Mouse (Mus musculus) heart, adult 2 months (tissue): ENCODE data around the gene Zfp146. TPM values are rescaled to one million over a fixed set of nuclear protein-coding genes. Genes with fewer than 3 reads are reported as not detected.

Source experiments
- DNase-seq, 2 experiments: peaks; one replicate each; pipeline ENCODE4 v3.0.0; 2021
- H3K27ac ChIP-seq: fragments of 200-600 bp; 2 replicates; pipeline ENCODE4 v1.8.1; 2022
- H3K27me3 ChIP-seq: fragments of 200-500 bp; 2 replicates; pipeline ENCODE4 v1.6.1; 2012; ENCODE audit warnings: mild to moderate bottlenecking, low read length, inconsistent platforms, mixed read lengths; ENCODE audit not compliant: control insufficient read depth, insufficient read depth
- H3K36me3 ChIP-seq: fragments of 200-500 bp; 2 replicates; pipeline ENCODE4 v1.6.1; 2012; ENCODE audit warnings: low read length, inconsistent platforms; ENCODE audit not compliant: control insufficient read depth, insufficient read depth
- H3K4me1 ChIP-seq: fragments of 200-500 bp; 2 replicates; pipeline ENCODE4 v1.6.1; 2011; ENCODE audit warnings: low read length; ENCODE audit not compliant: control insufficient read depth, insufficient read depth
- H3K4me3 ChIP-seq: fragments of 200-600 bp; 2 replicates; pipeline ENCODE4 v1.8.1; 2022
- H3K79me2 ChIP-seq: fragments of 200-500 bp; replicated peaks from 2 replicates; pipeline ENCODE4 v1.6.1; 2012; ENCODE audit warnings: mild to moderate bottlenecking, inconsistent platforms, low read length, moderate library complexity, mixed read lengths; ENCODE audit not compliant: control insufficient read depth, insufficient read depth
- H3K9ac ChIP-seq: fragments of 200-500 bp; 2 replicates; pipeline ENCODE4 v1.6.1; 2012; ENCODE audit warnings: low read depth, mild to moderate bottlenecking, control low read depth, inconsistent platforms, low read length, mixed read lengths
- CTCF ChIP-seq: fragments of 200-600 bp; IDR thresholded peaks from 2 replicates; pipeline ENCODE4 v1.8.1; 2022; ENCODE audit warnings: antibody characterized with exemption, mild to moderate bottlenecking, moderate library complexity
- EP300 ChIP-seq: fragments of 200-500 bp; IDR thresholded peaks from 2 replicates; pipeline ENCODE4 v1.6.1; 2011; ENCODE audit warnings: low read depth, low read length, control low read depth; ENCODE audit not compliant: insufficient read depth
- POLR2A ChIP-seq: fragments of 200-500 bp; IDR thresholded peaks from 2 replicates; pipeline ENCODE4 v1.6.1; 2011; ENCODE audit warnings: mild to moderate bottlenecking, low read depth, low read length, control low read depth; ENCODE audit not compliant: insufficient read depth
- WGBS: fragments of 180-500 bp; shearing (Covaris S2); methylation state at CpG from one replicate; pipeline ENCODE4 v1.1.7; 2018; 5-methylcytosine and 5-hydroxymethylcytosine counted together
- intact Hi-C: fragments of 180-260 bp; cut with DNase I; formaldehyde crosslinking; loops from one replicate; pipeline ENCODE4 v1.15.1; 2025
- polyA plus RNA-seq: library from polyadenylated mRNA; depleted of rRNA; stranded (reverse); fragments of >200 nt; gene quantifications from 2 replicates; pipeline ENCODE4 v1.2.3, GENCODE M21; 2012
- total RNA-seq, 2 experiments: library from RNA; stranded (reverse); gene quantifications; 2 replicates each; pipeline ENCODE4 v1.2.3; 2021

The Zfp146 gene
- total and polyA plus RNA-seq, 3 experiments, result 11.0 to 29.8 (median 29.8) TPM

DNA sequence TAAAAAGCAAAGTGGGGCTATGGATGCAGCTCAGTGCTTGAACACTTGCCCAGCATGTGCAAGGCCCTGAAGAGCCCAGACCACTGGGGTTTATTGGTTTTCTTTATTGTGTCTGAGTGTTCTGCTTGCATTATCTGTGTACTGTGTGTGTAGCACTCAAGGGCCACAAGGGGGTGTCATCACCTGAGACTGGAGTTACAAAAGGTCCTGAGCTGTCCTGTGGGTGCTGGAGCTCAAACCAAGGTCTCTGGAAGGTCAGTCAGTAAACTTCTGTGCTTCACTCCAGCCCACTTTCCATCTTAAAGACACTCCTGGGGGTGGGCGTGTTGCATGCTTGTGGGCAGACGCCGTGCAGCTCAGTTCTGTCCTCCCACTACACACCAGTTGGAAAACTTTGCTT is 14.0 kb downstream of the Zfp146 start:
- Histone ChIP-seq H3K27ac (no peak overlapping the region), H3K27me3 (no peaks in the 10 kb centered on the region), H3K79me2 (no peaks in the 10 kb centered on the region), H3K4me1 (no peaks in the 10 kb centered on the region), H3K36me3 (no peaks in the 10 kb centered on the region; the same call in 1 of the 2 replicates), H3K4me3 (no peak overlapping the region), H3K9ac (no peak overlapping the region)
- intact Hi-C loops, result no loop called here
- WGBS, result 93% methylated on average over 3 of the region's 3 CpGs
- DNase-seq, result no peak
- TF ChIP-seq EP300, result no peak
- TF ChIP-seq CTCF, result no peak
- TF ChIP-seq POLR2A, result no peak

DNA sequence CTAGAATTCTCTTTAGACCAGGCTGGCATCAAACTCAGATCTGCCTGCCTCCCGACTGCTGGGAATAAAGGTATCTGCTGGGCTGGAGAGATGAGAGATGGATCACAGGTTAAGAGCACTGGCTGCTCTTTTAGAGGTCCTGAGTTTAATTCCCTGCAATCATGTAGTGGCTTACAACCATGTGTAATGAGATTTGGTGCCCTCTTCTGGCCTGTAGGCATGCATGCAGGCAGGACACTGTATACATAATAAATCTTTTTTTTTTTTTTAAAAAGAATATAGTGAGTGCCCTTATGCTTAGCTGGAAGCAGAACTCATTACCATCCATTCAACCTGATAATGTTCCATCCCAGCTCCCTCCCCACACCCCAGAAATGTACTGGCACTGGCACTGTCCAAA is 15.5 kb downstream of the Zfp146 start:
- H3K9ac ChIP-seq, result no peak overlapping the region
- H3K4me1 ChIP-seq, result no peaks in the 10 kb centered on the region
- WGBS, result 94% methylated on average over 1 of the region's 1 CpGs
- no peak overlapping the region for H3K27ac ChIP-seq
- DNase-seq, result no peak
- intact Hi-C loops, result no loop called here
- H3K79me2 ChIP-seq, result no peaks in the 10 kb centered on the region
- no peak overlapping the region for H3K4me3 ChIP-seq
- no peaks in the 10 kb centered on the region for H3K36me3 ChIP-seq
- TF ChIP-seq POLR2A (no peak), CTCF (peak; percentile 12; the same call in 1 of the 2 replicates)
- no peaks in the 10 kb centered on the region for H3K27me3 ChIP-seq

DNA sequence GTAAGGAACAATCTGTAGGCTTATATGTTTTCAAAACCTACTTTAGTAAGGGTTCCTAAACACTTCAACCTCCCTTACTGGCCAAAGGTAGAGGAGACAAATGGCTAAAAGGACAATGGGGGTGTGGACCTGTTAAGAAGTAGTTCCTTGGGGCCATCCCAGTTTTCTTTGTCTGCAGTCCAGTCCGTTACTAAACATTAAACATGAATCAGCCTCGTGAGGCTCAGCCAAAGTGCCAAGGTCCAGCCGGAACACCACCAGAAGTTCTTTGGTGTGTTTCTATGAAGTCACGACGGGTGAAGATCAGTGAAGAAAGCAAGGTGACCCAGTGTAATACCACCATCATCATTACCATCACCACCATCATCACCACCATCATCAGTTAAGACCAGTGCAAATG is 22.5 kb downstream of the Zfp146 start:
- intact Hi-C loops, result no loop called here
- H3K9ac ChIP-seq, result no peak overlapping the region
- H3K27me3 ChIP-seq, result no peaks in the 10 kb centered on the region
- DNase-seq, result no peak
- no peaks in the 10 kb centered on the region for H3K79me2 ChIP-seq
- no peaks in the 10 kb centered on the region for H3K4me1 ChIP-seq
- H3K36me3 ChIP-seq, result no peaks in the 10 kb centered on the region
- 97% methylated on average over 5 of the region's 5 CpGs for WGBS
- no peak for TF ChIP-seq CTCF
- TF ChIP-seq EP300, result no peak
- no peak for TF ChIP-seq POLR2A
- H3K27ac ChIP-seq, result no peak overlapping the region
- no peak overlapping the region for H3K4me3 ChIP-seq

DNA sequence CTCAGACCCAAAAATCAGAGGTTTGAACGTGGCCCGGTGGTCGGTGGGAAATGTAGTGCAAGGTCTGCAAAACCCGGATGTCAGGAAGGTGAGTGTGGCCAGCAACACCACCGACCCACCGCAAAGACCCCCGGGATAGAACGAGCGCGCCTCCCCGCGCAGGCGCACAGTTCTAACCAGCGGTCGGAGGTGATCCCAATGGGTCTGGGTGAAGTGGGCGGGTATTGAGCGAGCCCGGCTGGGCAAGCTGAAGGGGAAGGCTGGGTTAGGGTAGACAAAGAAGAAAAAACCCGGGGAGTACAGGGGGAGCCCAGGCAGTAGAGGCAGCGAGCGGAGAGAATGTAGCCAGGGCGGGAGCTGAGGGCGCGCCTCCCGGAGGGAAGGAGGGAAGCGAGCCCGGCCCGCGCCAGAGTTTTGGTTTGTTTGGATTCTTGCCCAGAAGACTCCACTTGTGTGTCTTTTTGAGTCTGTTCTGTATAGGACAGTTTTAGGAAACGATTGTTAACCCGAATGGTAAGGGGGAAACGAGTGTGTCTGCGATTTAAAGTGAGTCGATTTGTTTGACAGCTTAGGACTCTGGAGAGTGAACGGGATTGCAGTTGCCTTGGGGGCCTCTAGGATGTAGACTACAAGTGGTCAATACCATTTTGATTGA is 25.9 kb downstream of the Zfp146 start:
- intact Hi-C loops, result no loop called here
- Histone ChIP-seq H3K4me1 (no peaks in the 10 kb centered on the region), H3K36me3 (no peaks in the 10 kb centered on the region), H3K27ac (no peak overlapping the region; the same call in 1 of the 2 replicates), H3K27me3 (no peaks in the 10 kb centered on the region), H3K9ac (peak overlapping the region; percentile 40), H3K79me2 (no peaks in the 10 kb centered on the region), H3K4me3 (peak overlapping the region; percentile 51)
- TF ChIP-seq CTCF (no peak), EP300 (no peak), POLR2A (no peak)
- WGBS, result 2% methylated on average over 35 of the region's 35 CpGs
- peak; percentile 57 for DNase-seq

DNA sequence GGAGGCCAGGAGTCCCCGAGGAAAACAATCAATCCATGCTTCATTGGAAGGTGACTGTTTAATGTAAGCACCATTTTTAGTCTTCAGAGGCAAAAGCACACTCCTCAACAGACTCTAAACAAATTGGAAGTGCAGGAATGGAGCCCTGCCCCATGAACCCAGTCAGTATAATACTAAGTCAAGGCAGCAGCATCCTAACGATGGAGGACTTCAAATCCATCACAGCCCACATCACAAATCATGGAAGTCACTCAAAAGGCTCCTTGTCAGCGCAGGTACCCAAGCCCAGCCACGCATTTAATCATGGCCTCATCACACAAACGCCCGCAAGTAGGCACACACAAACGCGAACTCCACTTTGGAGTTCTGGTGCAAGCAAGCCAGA is 26.4 kb downstream of the Zfp146 start:
- H3K9ac ChIP-seq, result peak overlapping the region; percentile 40
- TF ChIP-seq POLR2A (no peak), CTCF (no peak)
- WGBS, result 18% methylated on average over 8 of the region's 8 CpGs
- no peaks in the 10 kb centered on the region for H3K4me1 ChIP-seq
- no peaks in the 10 kb centered on the region for H3K36me3 ChIP-seq
- no peak for DNase-seq
- H3K27ac ChIP-seq, result no peak overlapping the region
- no peaks in the 10 kb centered on the region for H3K27me3 ChIP-seq
- H3K79me2 ChIP-seq, result no peaks in the 10 kb centered on the region
- intact Hi-C loops, result no loop called here
- peak overlapping the region; percentile 51 for H3K4me3 ChIP-seq

DNA sequence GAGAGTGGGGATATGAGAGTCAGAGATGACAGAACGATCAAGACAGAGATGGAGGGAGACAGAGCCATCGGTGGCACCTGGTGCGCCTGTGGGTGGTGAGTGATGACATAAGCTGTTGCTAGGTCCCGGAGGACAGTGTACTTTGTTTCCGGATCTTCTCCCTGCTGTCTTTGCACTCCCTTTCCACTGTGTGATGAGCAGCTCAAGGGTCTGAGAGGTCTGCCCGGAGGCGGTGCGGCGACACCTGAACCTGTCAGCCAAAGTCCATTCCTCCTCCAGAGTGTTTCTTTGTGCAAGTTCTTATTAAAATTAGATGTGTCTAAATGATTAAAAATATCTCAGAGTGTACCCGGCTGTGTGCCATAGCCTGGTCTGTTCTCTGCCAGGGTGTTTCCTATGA is 32.7 kb downstream of the Zfp146 start:
- H3K4me1 ChIP-seq, result no peaks in the 10 kb centered on the region
- TF ChIP-seq CTCF, result no peak
- no peak for TF ChIP-seq POLR2A
- no peak for TF ChIP-seq EP300
- peaks cover 2% of the 10 kb centered on the region; the same call in 1 of the 2 replicates for H3K36me3 ChIP-seq
- intact Hi-C loops, result no loop called here
- H3K27me3 ChIP-seq, result no peaks in the 10 kb centered on the region
- H3K4me3 ChIP-seq, result no peak overlapping the region
- H3K27ac ChIP-seq, result no peak overlapping the region
- DNase-seq, result no peak
- no peak overlapping the region for H3K9ac ChIP-seq
- 91% methylated on average over 10 of the region's 10 CpGs for WGBS
- no peaks in the 10 kb centered on the region for H3K79me2 ChIP-seq
